Mouse (Mus musculus): ENCODE measurements around the gene Gm19965. TPM values are rescaled to one million over a fixed set of nuclear protein-coding genes. Genes with fewer than 3 reads are reported as not detected.

Gm19965 gene
- total RNA-seq (2014; rRNA removed) = not detected in 2 replicates
- not detected in 2 replicates for polyA plus RNA-seq (2015; fragmentation: Nextera tagmentation; extraction: Ambion mirVana)

DNA sequence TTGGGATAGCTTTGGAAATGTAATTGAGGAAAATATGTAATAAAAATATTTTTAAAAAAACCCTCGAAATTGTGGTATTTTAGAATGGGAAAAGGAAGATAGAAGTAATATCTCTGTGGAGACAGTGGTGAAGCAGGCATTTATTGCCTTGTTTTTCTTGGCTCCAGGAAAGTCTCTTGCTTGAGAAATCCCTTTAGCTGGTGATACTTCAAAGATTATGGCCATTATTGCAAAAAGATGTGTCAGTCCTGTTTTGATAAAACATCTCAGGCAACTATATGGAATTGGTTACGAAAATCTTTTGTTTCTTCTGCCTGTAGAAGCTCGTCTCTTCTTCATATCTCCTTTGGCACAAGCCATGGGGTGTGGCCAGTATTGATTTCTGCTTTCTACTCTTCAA, at the start of gene Gm19965:
Gene Gm19965 (plus strand): TSS at position 301 of the 400 bp plus-strand sequence.
- no peaks in the 10 kb centered on the region for H3K9me3 ChIP-seq (ENCODE audit: low read length)
- WGBS = 76% methylated on average over 3 of the region's 3 CpGs

DNA sequence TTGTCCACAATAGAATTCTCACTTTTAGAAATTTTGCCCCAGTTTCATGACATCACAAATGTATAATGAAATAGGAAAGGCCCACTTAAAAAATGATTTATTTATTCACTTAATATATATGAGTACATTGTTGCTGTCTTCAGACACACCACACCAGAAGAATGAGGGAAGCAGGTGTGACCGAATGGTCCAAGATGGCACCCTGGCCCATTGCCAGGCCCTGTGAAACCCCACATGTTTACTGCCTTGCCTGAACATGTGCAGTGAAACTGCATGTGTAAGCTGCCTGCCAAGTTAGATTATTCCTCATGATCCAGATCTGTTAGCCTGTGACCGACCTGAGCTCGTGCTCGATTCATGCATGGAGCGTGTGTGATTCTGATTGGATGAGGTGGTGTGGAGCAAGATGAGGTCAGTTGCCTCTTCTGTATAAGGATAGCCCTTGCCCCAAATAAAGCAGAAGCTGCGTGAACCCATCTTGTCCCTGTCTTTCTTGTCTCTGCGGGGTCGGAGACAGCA, 20.3 kb upstream of the Gm19965 start:
- H3K9me3 ChIP-seq (ENCODE audit: low read length) = no peaks in the 10 kb centered on the region
- H3K4me3 ChIP-seq (ENCODE audit: low read depth, low read length) = no peak overlapping the region
- no peaks in the 10 kb centered on the region for H3K4me1 ChIP-seq (ENCODE audit: insufficient read depth)
- H3K4me2 ChIP-seq (ENCODE audit: low read depth) = no peak overlapping the region
- no peaks in the 10 kb centered on the region for H3K27me3 ChIP-seq (ENCODE audit: insufficient read depth, low read length)
- 86% methylated on average over 8 of the region's 8 CpGs for WGBS
- TF ChIP-seq CTCF (IDR thresholded peaks at IDR 0.05; ENCODE audit: low read depth) = no peak
- H3K36me3 ChIP-seq (ENCODE audit: insufficient read depth) = no peaks in the 10 kb centered on the region
- H3K9ac ChIP-seq = no peak overlapping the region
- DNase-seq = no peak
- no peak overlapping the region for H3K27ac ChIP-seq (ENCODE audit: low read depth, low read length)
- no peak for ATAC-seq

More for the DNA sequence above, at the start of gene Gm19965:
- no peak within 1 kb of the TSS for H3K4me2 ChIP-seq (ENCODE audit: low read depth)
- no peak within 1 kb of the TSS for H3K9ac ChIP-seq
- no peaks in the 10 kb centered on the region for H3K4me1 ChIP-seq (ENCODE audit: insufficient read depth)
- DNase-seq = no peak
- no peak for ATAC-seq
- no peak within 1 kb of the TSS for H3K4me3 ChIP-seq (ENCODE audit: low read depth, low read length)
- no peaks in the 10 kb centered on the region for H3K36me3 ChIP-seq (ENCODE audit: insufficient read depth)
- no peak within 1 kb of the TSS for H3K27ac ChIP-seq (ENCODE audit: low read depth, low read length)
- no peaks in the 10 kb centered on the region for H3K27me3 ChIP-seq (ENCODE audit: insufficient read depth, low read length)
- TF ChIP-seq CTCF (IDR thresholded peaks at IDR 0.05; ENCODE audit: low read depth) = no peak
